Mouse (Mus musculus) c-Kit-positive CD71-positive TER-119-positive erythroid progenitor cells, embryonic 14.5 days (primary cell): ENCODE results near the gene Pnpla3.

Experiments used
- DNase-seq: peaks from one replicate; pipeline ENCODE4 v3.0.0-alpha.2; 2013; ENCODE audit warnings: low spot score

The Pnpla3 gene

GRCm38 (mm10) chr15:84217969-84218782, 50.5 kb downstream of the Pnpla3 start:
- DNase-seq = no peak

GRCm38 (mm10) chr15:84218783-84219271, 51.2 kb downstream of the Pnpla3 start:
- no peak for DNase-seq

- no peak for DNase-seq
These were observed 53.9 kb downstream of the Pnpla3 start for GRCm38 (mm10) chr15:84221539-84221938.

GRCm38 (mm10) chr15:84223423-84223822, 55.8 kb downstream of the Pnpla3 start:
- DNase-seq = no peak

- no peak for DNase-seq
These were observed 57.1 kb downstream of the Pnpla3 start for GRCm38 (mm10) chr15:84224779-84225178.

GRCm38 (mm10) chr15:84226918-84227317, 59.3 kb downstream of the Pnpla3 start:
- DNase-seq = no peak

GRCm38 (mm10) chr15:84230661-84231060, 63.0 kb downstream of the Pnpla3 start:
- peak; percentile 34 for DNase-seq

GRCm38 (mm10) chr15:84231113-84231712, 63.6 kb downstream of the Pnpla3 start:
- DNase-seq = peak; percentile 71

- peak; percentile 42 for DNase-seq
These were observed 64.3 kb downstream of the Pnpla3 start, which contains the start of gene Parvb for GRCm38 (mm10) chr15:84231721-84232561. Parvb (plus strand) TSS chr15:84232043.

GRCm38 (mm10) chr15:84232609-84233008, 65.0 kb downstream of the Pnpla3 start:
- no peak for DNase-seq

GRCm38 (mm10) chr15:84234794-84235581, 67.4 kb downstream of the Pnpla3 start:
- DNase-seq = no peak

GRCm38 (mm10) chr15:84235646-84236045, 68.0 kb downstream of the Pnpla3 start:
- DNase-seq = no peak
